Mouse (Mus musculus) megakaryocyte, embryonic 14.5 days (primary cell): Measurements from ENCODE around the gene Gm49661.

Source experiments
- FLI1 ChIP-seq: IDR thresholded peaks from 2 replicates; pipeline ENCODE4 v1.6.1; 2012; ENCODE audit warnings: low read length, inconsistent platforms, mixed read lengths
- GATA1 ChIP-seq: IDR thresholded peaks from 3 replicates; pipeline ENCODE4 v1.6.1; 2012; ENCODE audit warnings: mixed read lengths, low read length, inconsistent platforms, borderline replicate concordance

- TF ChIP-seq GATA1: no peak
- TF ChIP-seq FLI1: no peak
Observed at GRCm38 (mm10) chr8:84969241-84970134, at the start of gene Gm49661, which contains the start of the genes Prdx2 and Rnaseh2a.
